Mouse (Mus musculus) CD8-positive naive resting alpha-beta T cell, adult 57 days (primary cell): ENCODE data around the gene Med1. TPM values are rescaled to one million over a fixed set of nuclear protein-coding genes. Genes with fewer than 3 reads are reported as not detected.

ENCODE experiments used
- total RNA-seq: library from RNA; stranded (reverse); gene quantifications from one replicate; pipeline ENCODE4 v1.2.4, GENCODE M21; 2023

Med1 gene
- 75.5 TPM for total RNA-seq

DNA sequence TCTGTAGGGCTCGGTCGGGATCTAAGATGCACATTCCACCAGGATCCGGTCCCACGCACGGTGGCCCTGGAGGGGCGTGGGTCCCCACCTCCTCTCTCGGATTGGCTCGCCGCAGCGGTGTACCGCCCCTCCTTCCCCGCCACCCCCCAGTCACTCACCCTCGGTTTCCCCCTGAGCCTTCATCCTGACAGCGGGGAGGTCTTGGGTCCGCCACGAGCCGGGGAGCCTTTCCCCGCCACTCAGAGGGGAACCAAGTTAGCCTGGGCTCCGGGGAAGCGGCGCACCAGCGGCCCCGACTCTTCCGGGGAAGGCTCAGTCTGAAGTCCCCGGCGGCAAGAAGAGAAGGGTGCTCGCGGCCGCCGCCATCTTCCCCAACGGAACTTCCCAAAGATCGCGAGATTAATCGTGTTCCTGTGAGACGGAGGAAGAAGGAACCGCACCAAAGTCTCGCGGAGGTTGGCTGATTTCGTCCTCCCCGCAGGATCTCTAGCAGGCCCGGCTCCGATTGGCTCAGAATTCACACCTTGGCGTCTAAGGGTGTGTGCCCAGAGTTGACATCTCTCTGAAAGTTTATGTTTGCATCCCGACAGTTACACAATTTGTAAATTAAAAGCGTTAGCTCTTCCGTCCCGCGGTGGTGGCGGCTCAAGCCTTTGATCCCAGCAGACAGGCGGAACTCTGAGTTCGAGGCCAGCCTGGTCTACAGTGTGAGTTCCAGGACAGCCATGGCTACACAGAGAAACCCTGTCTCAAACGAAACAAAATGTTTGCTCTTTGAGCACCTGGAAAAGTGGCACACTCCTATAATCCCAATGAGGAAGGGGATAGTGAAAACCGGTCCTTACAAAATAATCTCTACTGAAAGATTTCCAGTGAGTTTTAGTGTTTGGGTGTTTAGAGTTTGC, at the start of gene Med1:
TSS of gene Med1 (minus strand) at position 393 of the 905 bp plus-strand sequence.

DNA sequence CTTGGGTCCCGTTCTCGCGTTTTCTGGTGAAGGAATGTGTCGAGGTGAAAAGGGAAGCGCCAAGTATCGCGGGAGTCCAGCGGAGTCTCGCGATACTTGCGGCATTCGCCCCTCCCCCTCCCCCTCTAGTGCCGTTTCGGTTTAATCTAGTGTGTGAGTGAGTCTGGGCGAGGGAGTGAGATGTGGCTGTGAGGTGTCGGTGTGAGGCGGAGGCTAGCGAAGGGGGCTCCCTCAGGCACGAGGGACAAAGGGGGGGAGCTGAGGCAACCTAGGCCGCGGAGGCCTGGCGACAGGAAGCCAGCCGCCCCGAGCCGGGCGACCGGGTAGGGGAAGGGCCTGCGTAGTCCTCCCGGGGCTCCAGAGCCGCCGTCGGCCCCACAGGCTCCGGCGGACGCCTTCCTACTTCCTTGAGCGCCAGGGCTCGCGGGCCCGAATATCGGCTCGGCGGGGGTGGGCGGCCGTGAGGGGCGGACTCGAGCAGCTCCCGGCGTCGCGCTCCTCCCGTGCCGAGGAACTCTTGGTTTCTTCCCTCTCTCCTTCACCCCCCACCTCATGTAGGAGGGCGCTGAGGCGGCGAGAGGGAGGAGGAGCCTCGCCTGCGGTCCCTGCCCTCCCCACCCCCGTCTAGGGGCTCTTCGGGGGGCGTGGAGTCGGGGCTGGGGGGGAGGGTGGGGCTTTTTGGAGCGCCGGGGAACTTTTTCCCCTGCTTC, 9.7 kb upstream of the Med1 start, which contains the start of gene Cdk12:
TSS of gene Cdk12 (plus strand) at position 419 of the 710 bp plus-strand sequence.

DNA sequence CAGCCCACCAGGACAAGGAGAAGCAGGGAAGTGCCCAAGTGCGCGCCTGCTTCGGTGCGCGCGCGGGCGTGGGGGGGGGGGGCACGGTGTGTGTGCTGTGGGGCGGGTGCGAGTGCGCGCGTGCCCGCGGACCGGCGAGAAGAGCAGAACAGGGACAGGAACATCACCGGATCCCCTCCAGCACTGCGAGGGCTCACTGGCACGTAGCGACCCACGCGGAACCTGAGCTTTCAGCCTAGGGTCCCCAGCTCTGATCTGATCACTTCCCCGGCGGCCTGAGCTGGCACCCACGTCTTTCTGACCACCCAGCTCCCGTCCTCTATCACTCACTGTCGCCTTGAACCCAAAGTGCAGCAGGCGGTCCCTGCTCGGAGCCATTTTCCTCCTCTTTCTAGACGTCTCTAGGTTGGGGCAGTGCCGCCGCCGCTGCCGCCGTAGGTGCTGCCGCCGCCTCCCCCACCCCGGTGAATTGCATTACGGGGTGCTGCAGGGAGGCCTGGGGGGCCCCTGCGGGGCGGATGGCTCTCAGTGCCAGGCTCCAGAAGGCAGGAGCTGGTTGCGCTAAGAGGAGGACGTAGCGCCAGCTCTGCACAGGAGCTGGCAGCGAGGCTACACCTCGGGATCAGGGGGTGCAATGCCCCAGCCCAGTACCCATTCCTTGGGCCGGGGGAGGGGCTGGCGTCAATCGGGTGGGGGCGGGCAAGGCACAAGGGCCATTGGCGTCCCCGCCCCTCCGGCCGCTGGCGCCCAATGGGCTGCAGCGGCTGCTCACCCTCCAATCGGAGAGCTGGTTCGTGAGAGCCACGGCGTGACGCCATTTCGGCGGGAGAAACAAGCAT, 43.1 kb downstream of the Med1 start, which contains the start of gene Fbxl20:
TSS of gene Fbxl20 (minus strand) at position 618 of the 839 bp plus-strand sequence.

Other genes with a start within 250 kb of the Med1 start
- 2.3 TPM for gene Plxdc1, start 206.8 kb downstream of the Med1 start, total RNA-seq
- gene Arl5c, start 197.1 kb downstream of the Med1 start, total RNA-seq: 80.2 TPM
- gene Cacnb1, start 170.3 kb downstream of the Med1 start, total RNA-seq: 21.9 TPM
- 2,848 TPM for gene Rpl19, start 166.6 kb downstream of the Med1 start, total RNA-seq
- 3.6 TPM for gene Stac2, start 139.8 kb downstream of the Med1 start, total RNA-seq
- gene Fbxl20, start 42.9 kb downstream of the Med1 start, total RNA-seq: 49.9 TPM
- 88.6 TPM for gene Cdk12, start 9.8 kb upstream of the Med1 start, total RNA-seq
- not detected for gene Neurod2, start 136.4 kb upstream of the Med1 start, total RNA-seq
- gene Ppp1r1b, start 155.1 kb upstream of the Med1 start, total RNA-seq: not detected
- gene Stard3, start 165.1 kb upstream of the Med1 start, total RNA-seq: 40.9 TPM
- not detected for gene Tcap, start 190.5 kb upstream of the Med1 start, total RNA-seq
- not detected for gene Pnmt, start 193.2 kb upstream of the Med1 start, total RNA-seq
- gene Pgap3, start 207.2 kb upstream of the Med1 start, total RNA-seq: 11.3 TPM
- gene Erbb2, start 219.2 kb upstream of the Med1 start, total RNA-seq: not detected
- 43.0 TPM for gene Mien1, start 245.7 kb upstream of the Med1 start, total RNA-seq